Mouse (Mus musculus): ENCODE results near the gene R3hdm2. TPM values are rescaled to one million over a fixed set of nuclear protein-coding genes. Genes with fewer than 3 reads are reported as not detected.

R3hdm2 gene
- polyA plus RNA-seq, 1 experiment: 475 TPM

GRCm38 (mm10) chr10:127351719-127352118, 28.4 kb upstream of the R3hdm2 start:
- no peak overlapping the region for H3K27ac ChIP-seq (ENCODE audit: insufficient read depth, low read depth, low read length)
- no peak for TF ChIP-seq CTCF (IDR thresholded peaks at IDR 0.05; ENCODE audit: insufficient read depth, low read depth, low read length)
- no peak for TF ChIP-seq POLR2A (IDR thresholded peaks at IDR 0.05; ENCODE audit: insufficient read depth, low read depth, low read length)
- H3K4me3 ChIP-seq (ENCODE audit: insufficient read depth, low read depth, low read length): no peak overlapping the region
- 80% methylated on average over 8 of the region's 8 CpGs for WGBS
- H3K4me1 ChIP-seq (ENCODE audit: control insufficient read depth, insufficient read depth, low read length): peaks cover 41% of the 10 kb centered on the region

- 92% methylated on average over 9 of the region's 9 CpGs for WGBS
Observed at GRCm38 (mm10) chr10:127352187-127352586, 27.9 kb upstream of the R3hdm2 start.

GRCm38 (mm10) chr10:127352766-127353165, 27.4 kb upstream of the R3hdm2 start:
- no peak overlapping the region for H3K4me3 ChIP-seq (ENCODE audit: insufficient read depth, low read depth, low read length)
- H3K27ac ChIP-seq (ENCODE audit: insufficient read depth, low read depth, low read length): no peak overlapping the region
- 92% methylated on average over 11 of the region's 11 CpGs for WGBS
- peaks cover 49% of the 10 kb centered on the region for H3K4me1 ChIP-seq (ENCODE audit: control insufficient read depth, insufficient read depth, low read length)
- TF ChIP-seq CTCF (IDR thresholded peaks at IDR 0.05; ENCODE audit: insufficient read depth, low read depth, low read length) (no peak), POLR2A (IDR thresholded peaks at IDR 0.05; ENCODE audit: insufficient read depth, low read depth, low read length) (no peak)

More at GRCm38 (mm10) chr10:127352187-127352586, 27.9 kb upstream of the R3hdm2 start:
- no peak overlapping the region for H3K27ac ChIP-seq (ENCODE audit: insufficient read depth, low read depth, low read length)
- TF ChIP-seq CTCF (IDR thresholded peaks at IDR 0.05; ENCODE audit: insufficient read depth, low read depth, low read length) (no peak), POLR2A (IDR thresholded peaks at IDR 0.05; ENCODE audit: insufficient read depth, low read depth, low read length) (no peak)
- peaks cover 44% of the 10 kb centered on the region for H3K4me1 ChIP-seq (ENCODE audit: control insufficient read depth, insufficient read depth, low read length)
- no peak overlapping the region for H3K4me3 ChIP-seq (ENCODE audit: insufficient read depth, low read depth, low read length)

GRCm38 (mm10) chr10:127353909-127354895, 25.9 kb upstream of the R3hdm2 start, which contains the start of gene Inhbe:
Gene Inhbe, minus strand, starts transcription at chr10:127354411.
- TF ChIP-seq CTCF (IDR thresholded peaks at IDR 0.05; ENCODE audit: insufficient read depth, low read depth, low read length) (no peak), POLR2A (IDR thresholded peaks at IDR 0.05; ENCODE audit: insufficient read depth, low read depth, low read length) (no peak)
- WGBS: 48% methylated on average over 18 of the region's 18 CpGs
- H3K4me3 ChIP-seq (ENCODE audit: insufficient read depth, low read depth, low read length): no peak within 1 kb of the TSS
- H3K4me1 ChIP-seq (ENCODE audit: control insufficient read depth, insufficient read depth, low read length): peaks cover 49% of the 10 kb centered on the region
- H3K27ac ChIP-seq (ENCODE audit: insufficient read depth, low read depth, low read length): peak within 1 kb of the TSS; percentile 98

- WGBS: 64% methylated on average over 10 of the region's 10 CpGs
- no peak overlapping the region for H3K4me3 ChIP-seq (ENCODE audit: insufficient read depth, low read depth, low read length)
- peak overlapping the region; percentile 98 for H3K27ac ChIP-seq (ENCODE audit: insufficient read depth, low read depth, low read length)
- no peak for TF ChIP-seq CTCF (IDR thresholded peaks at IDR 0.05; ENCODE audit: insufficient read depth, low read depth, low read length)
- TF ChIP-seq POLR2A (IDR thresholded peaks at IDR 0.05; ENCODE audit: insufficient read depth, low read depth, low read length): no peak
- peaks cover 46% of the 10 kb centered on the region for H3K4me1 ChIP-seq (ENCODE audit: control insufficient read depth, insufficient read depth, low read length)
Observed at GRCm38 (mm10) chr10:127355336-127355735, 24.8 kb upstream of the R3hdm2 start.

- H3K4me3 ChIP-seq (ENCODE audit: insufficient read depth, low read depth, low read length): no peak overlapping the region
- 84% methylated on average over 3 of the region's 3 CpGs for WGBS
- H3K4me1 ChIP-seq (ENCODE audit: control insufficient read depth, insufficient read depth, low read length): peaks cover 12% of the 10 kb centered on the region
- H3K27ac ChIP-seq (ENCODE audit: insufficient read depth, low read depth, low read length): no peak overlapping the region
- TF ChIP-seq POLR2A (IDR thresholded peaks at IDR 0.05; ENCODE audit: insufficient read depth, low read depth, low read length) (no peak), CTCF (IDR thresholded peaks at IDR 0.05; ENCODE audit: insufficient read depth, low read depth, low read length) (no peak)
Observed at GRCm38 (mm10) chr10:127360714-127361113, 19.4 kb upstream of the R3hdm2 start.

- Histone ChIP-seq H3K4me3 (ENCODE audit: insufficient read depth, low read depth, low read length) (no peak overlapping the region), H3K4me1 (ENCODE audit: control insufficient read depth, insufficient read depth, low read length) (peaks cover 9% of the 10 kb centered on the region), H3K27ac (ENCODE audit: insufficient read depth, low read depth, low read length) (no peak overlapping the region)
- WGBS: 60% methylated on average over 5 of the region's 5 CpGs
- no peak for TF ChIP-seq CTCF (IDR thresholded peaks at IDR 0.05; ENCODE audit: insufficient read depth, low read depth, low read length)
- TF ChIP-seq POLR2A (IDR thresholded peaks at IDR 0.05; ENCODE audit: insufficient read depth, low read depth, low read length): no peak
Observed at GRCm38 (mm10) chr10:127367116-127367515, 13.0 kb upstream of the R3hdm2 start.

GRCm38 (mm10) chr10:127368273-127368672, 11.9 kb upstream of the R3hdm2 start:
- Histone ChIP-seq H3K27ac (ENCODE audit: insufficient read depth, low read depth, low read length) (no peak overlapping the region), H3K4me3 (ENCODE audit: insufficient read depth, low read depth, low read length) (no peak overlapping the region), H3K4me1 (ENCODE audit: control insufficient read depth, insufficient read depth, low read length) (peaks cover 9% of the 10 kb centered on the region)
- no peak for TF ChIP-seq POLR2A (IDR thresholded peaks at IDR 0.05; ENCODE audit: insufficient read depth, low read depth, low read length)
- TF ChIP-seq CTCF (IDR thresholded peaks at IDR 0.05; ENCODE audit: insufficient read depth, low read depth, low read length): no peak
- 85% methylated on average over 2 of the region's 2 CpGs for WGBS
